Mouse (Mus musculus) brain, embryonic 14.5 days (tissue): ENCODE results near the gene Pigo.

ENCODE experiments used
- CTCF ChIP-seq: fragments of 200-500 bp; IDR thresholded peaks from 2 replicates; pipeline ENCODE4 v1.5.1; 2012; ENCODE audit warnings: inconsistent platforms, mild to moderate bottlenecking, moderate library complexity, borderline replicate concordance; ENCODE audit not compliant: insufficient read depth, insufficient read length; ENCODE audit errors: extremely low read depth
- POLR2A ChIP-seq: fragments of 200-500 bp; IDR thresholded peaks from 2 replicates; pipeline ENCODE4 v1.6.1; 2012; ENCODE audit warnings: mild to moderate bottlenecking, inconsistent platforms, borderline replicate concordance; ENCODE audit not compliant: poor library complexity, insufficient read depth, insufficient read length, severe bottlenecking; ENCODE audit errors: extremely low read depth

GRCm38 (mm10) chr4:43001272-43001671 lies 24.3 kb downstream of the Pigo start:
- TF ChIP-seq CTCF, result no peak
- no peak for TF ChIP-seq POLR2A
